Mouse (Mus musculus) brain, embryonic 14.5 days (tissue): ENCODE measurements around the gene Tmem202.

Experiments used
- CTCF ChIP-seq: fragments of 200-500 bp; IDR thresholded peaks from 2 replicates; pipeline ENCODE4 v1.5.1; 2012; ENCODE audit warnings: inconsistent platforms, mild to moderate bottlenecking, moderate library complexity, borderline replicate concordance; ENCODE audit not compliant: insufficient read depth, insufficient read length; ENCODE audit errors: extremely low read depth
- POLR2A ChIP-seq: fragments of 200-500 bp; IDR thresholded peaks from 2 replicates; pipeline ENCODE4 v1.6.1; 2012; ENCODE audit warnings: mild to moderate bottlenecking, inconsistent platforms, borderline replicate concordance; ENCODE audit not compliant: poor library complexity, insufficient read depth, insufficient read length, severe bottlenecking; ENCODE audit errors: extremely low read depth

GRCm38 (mm10) chr9:59515069-59515468 lies 24.6 kb downstream of the Tmem202 start:
- TF ChIP-seq POLR2A: no peak
- no peak for TF ChIP-seq CTCF
